Mouse (Mus musculus) neutrophil, adult 5-6 weeks (primary cell): ENCODE results near the gene Lrrc8a. TPM values are rescaled to one million over a fixed set of nuclear protein-coding genes. Genes with fewer than 3 reads are reported as not detected.

Source experiments
- ATAC-seq: fragments of 151-379, 151-347 bp; 2 replicates; pipeline ENCODE4 v1.8.0; 2017; ENCODE audit warnings: mild to moderate bottlenecking, moderate TSS enrichment; ENCODE audit not compliant: insufficient number of reproducible peaks, poor library complexity, low FRiP score, severe bottlenecking; ENCODE audit errors: extremely low read depth
- total RNA-seq: library from RNA; stranded (forward); fragments of 200-1000 nt; gene quantifications from 2 replicates; pipeline ENCODE4 v1.2.3, GENCODE M21; 2017

The Lrrc8a gene
- total RNA-seq, 1 experiment from 2014 or later = 20.7 TPM

DNA sequence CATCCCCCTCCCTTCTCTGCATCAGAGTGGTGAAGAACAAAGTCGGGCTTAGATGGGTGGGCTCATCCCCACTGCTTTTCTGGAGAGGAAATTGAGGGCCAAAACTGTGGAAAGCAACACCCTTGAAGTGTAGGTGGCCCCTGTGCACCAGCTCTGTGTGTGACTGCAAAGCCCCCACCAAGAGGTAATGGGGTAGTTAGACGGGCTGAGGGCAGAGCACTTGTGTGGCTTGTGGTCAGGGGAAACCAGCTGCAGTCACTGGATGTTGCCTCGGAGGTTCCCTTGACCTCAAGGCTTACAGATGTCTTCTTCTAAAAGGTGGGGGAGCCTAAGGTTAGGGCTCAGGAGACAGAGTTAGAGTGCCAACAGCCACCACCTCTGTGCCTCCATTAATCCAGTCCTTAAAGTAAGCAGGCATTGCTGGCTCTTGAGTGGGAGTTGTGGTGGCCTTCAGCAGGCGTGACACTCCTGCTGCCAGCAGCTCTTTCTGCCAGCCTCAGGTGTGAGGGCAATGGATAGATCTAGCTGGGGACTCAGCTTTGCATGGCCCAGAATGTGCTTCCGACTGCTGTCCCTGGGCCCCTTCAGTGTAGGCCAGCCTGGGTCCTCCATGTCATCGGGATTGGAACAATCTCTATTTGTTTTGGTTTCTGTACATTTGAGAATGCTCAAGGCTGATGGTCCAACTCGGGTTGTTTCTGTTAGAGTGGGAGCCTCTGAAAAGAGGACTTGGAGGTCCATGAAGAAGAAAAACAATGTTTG is 20.4 kb downstream of the Lrrc8a start:
- ATAC-seq = no peak

DNA sequence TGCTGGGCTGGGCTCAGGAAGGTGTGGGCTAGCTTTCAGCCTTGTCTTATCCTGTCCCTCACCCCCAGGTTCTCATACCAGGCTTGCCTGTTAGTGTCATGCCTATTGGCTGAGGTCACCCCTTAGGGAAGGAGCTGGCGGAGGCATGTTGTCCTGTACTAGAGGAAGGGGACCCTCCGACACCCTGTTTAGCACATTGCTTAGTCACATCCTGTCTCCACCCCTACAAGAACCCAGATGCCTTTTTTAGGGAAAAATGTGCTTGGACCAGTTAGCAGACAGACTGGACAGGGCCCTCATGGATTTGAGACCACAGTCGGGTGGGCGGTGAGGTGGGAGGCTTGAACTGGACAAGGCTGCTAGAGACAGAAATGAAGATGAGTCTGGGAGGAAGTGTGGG is 21.1 kb downstream of the Lrrc8a start:
- ATAC-seq = no peak

DNA sequence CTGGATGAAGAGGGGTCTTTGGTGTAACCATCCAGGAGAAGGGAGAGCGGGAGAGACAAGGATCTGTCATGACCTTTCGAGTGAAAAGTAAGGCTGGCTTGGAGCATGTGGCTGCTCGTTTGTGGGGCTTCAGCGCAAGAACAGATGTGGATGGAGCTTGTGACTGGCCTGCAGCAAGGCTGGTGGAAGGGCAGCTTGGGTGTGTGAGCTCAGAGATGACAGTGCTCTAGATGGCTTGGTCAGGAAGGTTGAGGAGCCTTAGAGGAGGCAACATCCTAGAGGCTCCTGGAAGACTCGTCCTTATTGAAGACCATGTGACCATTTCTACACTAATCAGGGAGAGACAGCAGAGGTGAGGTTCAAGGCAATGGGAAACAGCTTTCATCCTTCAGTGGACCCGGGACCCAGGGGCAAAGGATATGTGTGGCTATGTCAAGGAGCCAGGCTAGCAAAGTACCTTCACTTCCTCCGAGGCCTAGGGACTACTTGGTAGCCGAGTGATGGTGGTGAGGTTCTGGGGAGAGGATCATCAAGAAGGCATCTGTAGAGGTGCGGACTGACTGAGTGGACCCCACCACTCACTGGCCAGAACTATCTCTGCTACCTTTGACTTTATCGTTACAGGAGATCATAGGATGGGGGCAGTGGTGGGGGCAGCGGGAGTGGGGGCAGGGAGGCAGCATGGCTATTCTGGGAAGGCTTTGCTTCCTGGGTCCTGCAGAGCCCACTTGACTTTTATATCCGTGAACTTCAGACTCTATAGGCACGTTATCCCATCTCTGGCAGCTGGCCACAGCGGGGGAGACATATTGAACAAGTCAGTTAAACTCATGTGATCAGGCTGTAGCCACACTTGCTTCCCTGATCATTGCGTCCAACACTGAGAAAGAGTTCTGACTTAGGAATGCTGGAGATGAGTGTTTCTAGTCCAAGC is 21.9 kb downstream of the Lrrc8a start:
- ATAC-seq = no peak

DNA sequence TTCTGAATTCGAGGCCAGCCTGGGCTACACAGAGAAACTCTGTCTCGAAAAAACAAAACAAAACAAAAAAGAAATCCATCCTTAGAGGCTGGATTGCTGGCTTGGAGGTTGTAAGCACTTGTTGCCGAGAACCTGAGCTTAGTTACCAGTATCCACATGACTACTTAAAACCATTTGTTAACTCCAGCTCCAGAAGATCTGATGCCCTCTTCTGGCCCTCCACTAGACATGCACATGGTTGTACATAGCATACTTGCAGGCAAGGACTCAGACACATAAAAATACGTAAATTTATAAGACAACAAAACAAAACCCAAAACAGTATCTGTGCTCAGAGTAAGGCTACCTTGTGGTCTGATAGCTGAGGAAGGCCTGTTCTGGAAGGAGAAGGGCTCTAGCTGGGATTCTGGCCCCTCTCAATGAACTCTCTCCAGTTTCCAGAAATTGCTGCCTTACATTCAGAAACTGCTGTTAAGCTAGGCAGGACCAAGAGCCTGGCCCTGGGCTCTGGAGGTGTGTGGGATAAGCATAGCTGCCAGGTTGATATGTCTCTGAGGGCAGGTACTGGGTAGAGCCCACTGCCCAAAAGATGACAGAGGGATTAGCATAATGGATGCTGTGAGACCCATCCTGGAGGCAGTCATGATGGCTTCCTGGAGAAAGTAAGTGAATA is 23.7 kb downstream of the Lrrc8a start:
- no peak for ATAC-seq

DNA sequence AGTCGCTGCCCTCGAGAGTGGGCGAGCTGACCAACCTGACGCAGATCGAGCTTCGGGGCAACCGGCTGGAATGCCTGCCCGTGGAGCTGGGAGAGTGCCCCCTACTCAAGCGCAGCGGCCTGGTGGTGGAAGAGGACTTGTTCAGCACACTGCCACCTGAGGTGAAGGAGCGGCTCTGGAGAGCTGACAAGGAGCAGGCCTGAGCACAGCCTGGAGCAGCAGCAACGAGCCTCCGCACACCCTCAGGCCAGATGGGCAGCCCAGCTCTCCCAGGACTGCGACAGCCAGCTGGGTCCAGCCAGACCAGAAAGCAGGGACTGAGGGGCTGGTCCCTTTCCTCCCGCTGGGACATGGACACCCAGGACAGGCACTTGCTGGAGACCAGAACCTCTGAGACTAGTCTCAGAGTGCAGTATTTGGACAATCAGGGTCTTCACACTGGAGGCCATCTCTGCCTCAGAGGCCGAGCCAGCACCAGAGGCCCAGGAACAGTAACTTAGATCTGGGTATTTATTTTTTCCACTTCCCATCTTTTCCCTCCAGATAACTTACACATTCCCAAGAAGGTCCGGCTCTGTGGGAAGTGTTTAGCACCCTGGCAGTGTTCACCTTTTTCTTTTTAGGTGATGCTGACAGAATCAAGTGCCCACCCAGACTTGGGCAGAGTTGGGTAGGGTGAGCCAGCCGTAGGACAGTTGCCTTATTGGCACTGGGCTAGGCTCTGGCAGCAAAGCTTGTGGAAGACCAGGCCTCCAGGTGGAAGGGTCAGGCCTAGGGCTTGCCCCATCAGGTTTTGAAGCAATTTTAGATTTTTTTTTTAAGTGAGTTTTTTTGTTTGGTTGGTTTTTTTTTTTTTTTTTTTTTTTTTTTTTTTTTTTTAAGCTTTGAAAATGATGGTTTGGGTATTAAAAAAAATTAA is 24.7 kb downstream of the Lrrc8a start:
- ATAC-seq = no peak

DNA sequence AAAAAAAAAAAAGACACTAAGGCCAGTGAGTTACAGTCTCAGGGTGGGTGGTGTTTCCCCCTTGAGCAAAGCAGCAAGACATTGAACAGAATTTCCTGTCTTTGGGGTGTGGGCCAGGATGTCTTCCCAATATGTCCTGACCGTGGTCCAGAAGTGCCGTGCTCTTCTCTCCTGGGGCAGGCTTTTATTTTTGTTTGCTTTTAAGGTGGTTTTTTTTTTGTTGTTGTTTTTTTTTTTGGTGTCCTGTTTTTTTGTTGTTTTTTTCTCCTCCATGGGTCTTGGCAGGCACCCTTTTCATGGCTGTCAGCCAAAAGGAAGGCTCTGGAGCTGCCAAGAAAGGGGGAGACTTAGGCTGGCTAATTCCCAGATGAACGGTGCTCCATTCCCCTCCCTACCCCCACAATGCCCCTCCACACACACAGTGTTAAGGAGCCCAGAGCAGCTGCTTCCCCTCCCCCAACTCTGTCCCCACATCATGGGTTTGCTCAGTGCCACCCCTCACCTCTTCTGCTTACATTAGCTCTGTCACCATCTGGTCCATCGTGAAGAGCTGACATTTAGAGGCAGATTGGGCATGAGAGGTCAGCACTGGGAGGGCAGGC is 25.4 kb downstream of the Lrrc8a start:
- no peak for ATAC-seq

DNA sequence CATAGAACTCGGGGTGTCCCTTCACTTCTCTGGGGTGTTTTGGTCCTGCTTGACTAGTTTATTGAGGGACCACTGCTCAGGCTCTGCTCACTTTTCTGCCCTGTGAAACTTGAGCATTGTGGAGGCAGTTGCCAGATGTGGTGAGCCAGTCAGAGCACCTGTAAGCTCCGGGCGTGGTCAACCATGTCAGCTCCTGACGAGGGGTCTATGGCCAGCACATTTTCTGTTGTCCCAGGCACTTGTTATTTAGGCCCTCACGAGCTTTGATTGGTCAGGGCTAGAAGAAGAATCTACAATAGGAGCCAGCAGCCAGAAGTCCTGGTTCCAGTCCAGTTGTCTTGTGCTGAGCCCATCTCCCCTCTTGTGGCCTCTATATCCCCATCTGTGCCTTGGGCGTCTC is 26.3 kb downstream of the Lrrc8a start:
- no peak for ATAC-seq

DNA sequence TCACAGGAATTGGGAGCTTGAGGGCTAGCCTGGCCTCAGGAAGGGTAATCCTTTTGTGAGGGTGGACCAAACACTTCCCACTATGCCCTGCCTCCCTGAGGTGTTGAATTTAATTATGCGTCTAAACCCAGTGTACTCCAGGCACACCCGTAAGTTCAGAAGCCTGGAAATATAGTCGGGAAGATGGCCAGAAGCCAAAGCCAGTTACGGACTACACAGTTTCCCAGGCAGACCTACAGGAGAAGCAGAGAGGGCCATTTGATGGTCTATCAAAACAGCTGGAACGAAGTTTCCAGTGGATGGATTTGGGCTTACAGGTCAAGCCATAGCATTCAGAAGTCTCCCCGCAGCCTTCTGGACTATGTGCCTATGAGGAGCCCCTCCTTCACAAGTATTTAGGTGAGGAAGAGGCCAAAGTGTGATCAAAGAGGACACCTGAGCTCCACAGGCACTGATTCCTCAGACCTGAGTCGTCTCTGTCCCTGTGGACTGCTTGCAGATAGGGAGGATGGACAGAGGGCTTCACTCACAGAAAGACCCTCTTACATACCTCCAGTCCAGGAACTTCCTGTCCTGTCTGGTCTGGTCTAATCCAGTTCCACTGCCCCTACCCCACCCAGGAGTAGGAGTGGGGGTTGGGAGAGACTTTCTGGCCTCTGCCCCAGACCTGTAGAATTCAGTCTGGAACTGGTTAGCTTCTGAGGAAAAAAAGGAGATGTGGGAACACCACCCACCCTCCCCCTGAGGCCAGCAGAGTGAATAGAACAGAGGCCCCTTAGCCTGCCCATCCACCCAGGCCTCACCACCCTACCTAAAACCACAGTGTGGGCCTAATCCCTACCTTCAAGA is 27.4 kb downstream of the Lrrc8a start:
- ATAC-seq = no peak

DNA sequence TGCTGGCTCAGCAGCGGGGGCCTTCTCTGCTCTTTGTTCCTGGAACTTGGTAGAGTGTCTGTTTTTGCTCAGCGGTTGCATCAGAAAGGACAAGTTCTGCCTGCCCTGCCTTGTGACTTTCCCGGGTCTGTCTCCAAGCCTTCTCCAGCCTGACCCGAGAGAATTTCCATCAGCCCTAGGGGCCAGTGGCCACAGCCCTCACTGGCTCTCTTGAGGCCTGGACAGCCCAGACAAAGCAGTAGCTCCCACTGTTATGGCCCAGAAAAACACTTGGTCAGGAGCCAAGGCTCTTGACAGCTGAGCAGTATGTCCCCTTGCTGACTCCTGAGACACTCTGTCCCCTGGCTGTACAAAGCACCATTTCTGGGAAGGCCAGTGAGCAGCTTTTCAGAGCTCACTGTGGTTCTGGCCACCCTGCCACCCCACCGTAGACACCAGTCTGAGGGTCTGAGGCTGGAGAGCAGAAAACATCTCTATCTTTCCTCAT is 28.3 kb downstream of the Lrrc8a start, which contains the start of gene Phyhd1:
Phyhd1 (plus strand) TSS at position 437 of the 487 bp plus-strand sequence.
- no peak for ATAC-seq

DNA sequence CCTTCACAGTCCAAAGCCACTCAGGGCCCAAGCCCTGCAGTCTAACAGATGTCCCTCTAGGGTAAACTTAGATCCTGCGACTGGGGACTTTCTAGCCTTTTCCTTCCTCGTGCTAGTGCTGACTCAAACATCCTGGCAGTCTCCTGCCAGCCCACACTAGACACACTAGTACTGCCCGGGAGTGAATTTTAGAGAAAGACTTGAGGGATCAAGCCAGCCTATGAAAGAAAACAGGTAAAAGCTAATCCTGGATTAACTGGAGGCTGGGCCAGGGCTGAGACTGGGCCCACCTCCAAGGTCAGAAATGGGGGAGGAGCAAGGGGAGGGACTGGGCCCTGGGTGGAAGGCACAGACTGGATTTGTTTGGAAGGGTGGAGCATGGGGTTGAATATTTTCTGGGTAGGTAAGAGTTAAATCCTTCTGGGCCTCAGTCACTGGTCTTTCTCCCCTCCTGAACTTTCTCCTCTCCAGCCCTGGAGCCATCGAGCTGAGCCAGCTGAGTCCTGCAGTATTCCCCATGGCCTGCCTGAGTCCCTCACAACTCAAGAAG is 29.0 kb downstream of the Lrrc8a start:
- ATAC-seq = no peak

DNA sequence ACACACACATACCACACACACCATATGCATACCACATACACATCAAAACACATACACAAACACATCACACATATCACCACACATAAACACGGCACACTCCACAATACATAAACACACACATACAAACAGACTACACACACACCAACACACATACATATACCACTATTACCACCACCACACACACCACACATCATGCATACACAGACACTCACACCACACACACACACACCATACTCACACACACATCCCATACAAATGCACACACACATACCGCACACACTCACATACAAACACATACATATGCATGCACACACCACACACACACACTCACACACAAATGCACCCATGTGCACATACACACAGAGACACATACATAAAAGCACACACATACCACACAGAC is 30.0 kb downstream of the Lrrc8a start:
- ATAC-seq = no peak

DNA sequence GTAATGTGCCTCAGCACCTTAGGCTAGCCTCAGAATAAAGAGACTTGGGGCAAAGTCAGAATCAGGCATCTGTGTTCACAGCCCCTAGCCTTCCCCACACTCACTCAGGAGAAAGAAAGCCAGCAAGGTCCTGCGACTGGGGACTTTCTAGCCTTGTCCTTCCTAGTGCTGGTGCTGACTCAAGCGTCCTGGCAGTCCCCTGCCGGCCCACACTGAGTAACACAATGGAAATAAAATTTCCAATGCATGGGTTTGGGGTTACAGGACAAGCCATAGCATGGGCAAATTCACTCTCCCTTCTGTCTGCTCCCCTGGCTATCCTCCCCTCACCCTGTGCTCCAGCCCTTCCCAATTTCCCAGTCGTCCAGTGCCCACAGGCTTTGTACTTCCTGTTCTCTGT is 30.9 kb downstream of the Lrrc8a start:
- ATAC-seq = no peak

DNA sequence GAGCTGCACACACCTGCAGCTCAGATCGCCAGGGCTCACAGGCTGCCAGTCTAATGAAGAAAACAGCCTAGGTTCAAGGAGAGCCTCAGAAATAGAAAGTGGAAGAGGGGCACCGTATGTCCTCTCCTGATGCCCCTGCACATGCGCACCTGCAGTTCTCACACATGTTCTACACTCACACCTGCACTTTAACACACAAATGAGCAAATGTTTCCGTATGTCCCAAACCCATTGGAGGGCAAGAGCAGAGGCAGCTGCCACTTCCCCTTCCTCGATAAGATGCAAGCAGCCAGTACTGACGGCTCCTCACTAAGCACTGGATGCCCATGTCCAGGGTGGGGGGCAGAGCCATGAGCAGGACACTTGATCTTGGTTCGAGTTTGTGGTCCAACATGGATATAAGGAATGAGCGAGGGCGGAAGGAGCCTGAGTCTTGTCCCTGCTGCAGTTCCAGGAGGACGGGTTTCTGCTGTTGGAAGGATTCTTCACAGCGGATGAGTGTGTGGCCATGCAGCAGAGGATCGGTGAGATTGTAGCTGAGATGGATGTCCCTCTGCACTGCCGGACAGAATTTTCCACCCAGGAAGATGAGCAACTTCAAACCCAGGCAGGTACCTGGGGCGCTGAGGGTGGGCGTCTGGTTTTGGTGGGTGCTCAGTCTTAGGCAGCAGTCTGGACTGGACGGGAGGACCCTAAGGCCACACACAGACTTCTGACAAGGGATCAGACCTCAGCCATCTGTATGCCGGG is 31.9 kb downstream of the Lrrc8a start:
- ATAC-seq = no peak

DNA sequence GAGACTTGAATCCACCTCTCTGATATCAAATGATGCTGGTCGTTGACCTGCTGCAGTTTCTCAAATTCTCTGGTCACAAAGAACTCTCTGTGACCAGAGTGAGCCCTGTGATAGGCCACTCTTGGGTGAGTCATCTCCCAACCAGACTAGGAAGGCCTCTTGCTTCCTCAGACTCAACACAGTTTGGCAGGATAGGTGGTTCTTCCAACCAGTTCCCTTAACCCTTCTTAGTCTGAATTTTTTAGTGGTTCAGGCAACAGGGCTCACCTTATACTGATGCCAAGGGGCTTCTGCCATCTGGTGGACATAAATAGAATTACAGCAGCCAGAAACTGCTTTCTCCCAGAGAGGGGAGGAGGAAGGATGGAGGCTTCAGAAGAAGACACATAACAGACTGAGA is 32.6 kb downstream of the Lrrc8a start:
- peak; percentile 75 for ATAC-seq

DNA sequence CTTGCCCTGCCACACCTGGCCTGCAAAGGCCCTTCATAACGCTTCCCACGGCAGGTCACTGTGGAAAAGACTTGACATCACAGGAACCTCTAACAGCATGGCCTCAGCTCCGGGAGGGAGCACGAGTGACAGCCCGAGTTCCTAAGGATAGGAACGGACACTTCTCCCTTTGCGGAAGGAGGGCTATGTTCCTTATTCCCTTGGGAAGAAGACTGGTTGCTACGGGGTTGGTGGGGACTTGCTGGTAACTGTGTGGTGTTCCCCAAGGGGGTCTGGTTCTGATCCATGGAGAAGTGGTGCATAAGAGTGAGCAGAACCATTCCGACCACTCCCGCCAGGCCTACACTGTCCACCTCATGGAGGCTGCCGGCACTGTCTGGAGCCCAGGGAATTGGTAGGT is 43.2 kb downstream of the Lrrc8a start, which contains the start of gene Gm28038:
Gm28038 (plus strand) TSS at position 301 of the 400 bp plus-strand sequence.
- ATAC-seq = no peak

DNA sequence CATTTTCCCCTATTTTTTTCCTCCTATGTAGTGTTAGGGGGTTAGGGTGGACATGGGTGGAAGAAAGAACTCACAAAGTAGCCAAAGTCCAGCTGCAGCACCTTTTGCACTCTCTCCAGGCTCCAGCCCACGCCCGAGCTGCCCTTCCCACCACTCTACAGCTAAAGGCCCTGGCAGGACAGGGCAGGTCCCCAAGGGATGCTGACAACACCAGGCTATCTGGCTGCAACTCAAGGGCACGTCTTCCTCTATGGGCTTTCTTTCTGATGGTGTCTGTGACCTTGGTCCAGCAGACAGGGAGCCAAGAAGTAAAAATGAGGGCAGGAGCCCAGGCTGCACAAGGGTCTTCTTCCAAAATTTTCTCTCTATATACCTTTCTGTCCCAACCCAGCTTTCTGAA is 44.1 kb downstream of the Lrrc8a start:
- no peak for ATAC-seq
